Mouse (Mus musculus): ENCODE measurements at regions not wholly inside any gene's neighbourhood (a gene's known extent, or its start where the extent isn't known, plus 50 kb on each side); places are given as distances from the start of the nearest gene placed in this dataset.

GRCm38 (mm10) chr12:14930702-14931101, 778.8 kb upstream of the Fam84a start:
- DNase-seq (ENCODE audit: low spot score) (no peak), ATAC-seq (replicated peaks; ENCODE audit: low FRiP score, low read depth) (no peak)
- no peak overlapping the region for H3K4me2 ChIP-seq (ENCODE audit: low read length)
- no peaks in the 10 kb centered on the region for H3K27me3 ChIP-seq (ENCODE audit: insufficient read depth, low read length)
- no peaks in the 10 kb centered on the region for H3K9me3 ChIP-seq (replicated peaks; ENCODE audit: low read length)
- TF ChIP-seq CTCF (IDR thresholded peaks at IDR 0.05; ENCODE audit: low read depth): no peak
- H3K9ac ChIP-seq (ENCODE audit: low read depth, low read length): no peak overlapping the region
- H3K4me1 ChIP-seq (replicated peaks; ENCODE audit: insufficient read depth, low read length): no peaks in the 10 kb centered on the region
- 87% methylated on average over 2 of the region's 2 CpGs for WGBS
- no peak overlapping the region for H3K27ac ChIP-seq
- H3K4me3 ChIP-seq (replicated peaks; ENCODE audit: low read depth, low read length): no peak overlapping the region
- no peaks in the 10 kb centered on the region for H3K36me3 ChIP-seq (ENCODE audit: insufficient read depth, low read length)

GRCm38 (mm10) chr12:14927580-14927979, 775.7 kb upstream of the Fam84a start:
- ATAC-seq (replicated peaks; ENCODE audit: low FRiP score, low read depth): no peak
- DNase-seq (ENCODE audit: low spot score): no peak
- no peaks in the 10 kb centered on the region for H3K36me3 ChIP-seq (ENCODE audit: insufficient read depth, low read length)
- WGBS: 100% methylated on average over 1 of the region's 1 CpGs
- H3K27ac ChIP-seq: no peak overlapping the region
- no peaks in the 10 kb centered on the region for H3K27me3 ChIP-seq (ENCODE audit: insufficient read depth, low read length)
- no peak for TF ChIP-seq CTCF (IDR thresholded peaks at IDR 0.05; ENCODE audit: low read depth)
- no peak overlapping the region for H3K4me3 ChIP-seq (replicated peaks; ENCODE audit: low read depth, low read length)
- H3K4me2 ChIP-seq (ENCODE audit: low read length): no peak overlapping the region
- no peak overlapping the region for H3K9ac ChIP-seq (ENCODE audit: low read depth, low read length)
- no peaks in the 10 kb centered on the region for H3K9me3 ChIP-seq (replicated peaks; ENCODE audit: low read length)
- H3K4me1 ChIP-seq (replicated peaks; ENCODE audit: insufficient read depth, low read length): no peaks in the 10 kb centered on the region

DNA sequence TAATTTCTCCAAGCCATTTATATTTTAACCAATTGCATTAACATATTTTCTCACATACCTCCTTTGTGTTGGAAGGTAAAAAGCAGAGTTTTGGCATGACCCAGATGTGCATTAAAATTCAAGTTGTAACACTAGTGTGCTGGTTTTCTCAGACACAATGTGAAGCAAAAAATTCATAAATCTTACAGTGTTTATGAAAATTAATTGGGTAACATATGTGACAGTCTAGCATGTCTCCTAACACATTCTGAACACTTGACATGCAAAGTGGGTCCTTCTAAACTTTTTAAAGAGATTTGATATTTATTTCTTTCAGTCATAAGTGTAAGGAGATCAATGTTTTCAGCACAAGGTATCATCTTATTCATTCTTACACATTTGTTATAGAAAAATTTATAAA, 771.9 kb upstream of the Fam84a start:
- ATAC-seq (replicated peaks; ENCODE audit: low FRiP score, low read depth): no peak
- no peak for TF ChIP-seq CTCF (IDR thresholded peaks at IDR 0.05; ENCODE audit: low read depth)

GRCm38 (mm10) chr12:14911931-14912330, 760.1 kb upstream of the Fam84a start:
- no peak for DNase-seq (ENCODE audit: low spot score)
- Histone ChIP-seq H3K4me1 (replicated peaks; ENCODE audit: insufficient read depth, low read length) (no peaks in the 10 kb centered on the region), H3K9ac (ENCODE audit: low read depth, low read length) (no peak overlapping the region), H3K27ac (no peak overlapping the region), H3K4me2 (ENCODE audit: low read length) (no peak overlapping the region), H3K4me3 (replicated peaks; ENCODE audit: low read depth, low read length) (no peak overlapping the region), H3K36me3 (ENCODE audit: insufficient read depth, low read length) (no peaks in the 10 kb centered on the region), H3K27me3 (ENCODE audit: insufficient read depth, low read length) (no peaks in the 10 kb centered on the region), H3K9me3 (replicated peaks; ENCODE audit: low read length) (no peaks in the 10 kb centered on the region)
- 76% methylated on average over 4 of the region's 4 CpGs for WGBS
- no peak for TF ChIP-seq CTCF (IDR thresholded peaks at IDR 0.05; ENCODE audit: low read depth)
- no peak for ATAC-seq (replicated peaks; ENCODE audit: low FRiP score, low read depth)

More for the DNA sequence above, 771.9 kb upstream of the Fam84a start:
- Histone ChIP-seq H3K27me3 (ENCODE audit: insufficient read depth, low read length) (no peaks in the 10 kb centered on the region), H3K36me3 (ENCODE audit: insufficient read depth, low read length) (no peaks in the 10 kb centered on the region), H3K9ac (ENCODE audit: low read depth, low read length) (no peak overlapping the region), H3K9me3 (replicated peaks; ENCODE audit: low read length) (no peaks in the 10 kb centered on the region), H3K4me2 (ENCODE audit: low read length) (no peak overlapping the region), H3K4me1 (replicated peaks; ENCODE audit: insufficient read depth, low read length) (no peaks in the 10 kb centered on the region), H3K4me3 (replicated peaks; ENCODE audit: low read depth, low read length) (no peak overlapping the region), H3K27ac (no peak overlapping the region)
- DNase-seq (ENCODE audit: low spot score): no peak

- Histone ChIP-seq H3K36me3 (ENCODE audit: insufficient read depth, low read length) (no peaks in the 10 kb centered on the region), H3K4me1 (replicated peaks; ENCODE audit: insufficient read depth, low read length) (no peaks in the 10 kb centered on the region), H3K9ac (ENCODE audit: low read depth, low read length) (no peak overlapping the region), H3K4me2 (ENCODE audit: low read length) (no peak overlapping the region), H3K4me3 (replicated peaks; ENCODE audit: low read depth, low read length) (no peak overlapping the region), H3K9me3 (replicated peaks; ENCODE audit: low read length) (no peaks in the 10 kb centered on the region), H3K27ac (no peak overlapping the region), H3K27me3 (ENCODE audit: insufficient read depth, low read length) (no peaks in the 10 kb centered on the region)
- WGBS: 67% methylated on average over 4 of the region's 4 CpGs
- ATAC-seq (replicated peaks; ENCODE audit: low FRiP score, low read depth): no peak
- DNase-seq (ENCODE audit: low spot score): no peak
- no peak for TF ChIP-seq CTCF (IDR thresholded peaks at IDR 0.05; ENCODE audit: low read depth)
These were observed 731.3 kb upstream of the Fam84a start for GRCm38 (mm10) chr12:14883136-14883535.

DNA sequence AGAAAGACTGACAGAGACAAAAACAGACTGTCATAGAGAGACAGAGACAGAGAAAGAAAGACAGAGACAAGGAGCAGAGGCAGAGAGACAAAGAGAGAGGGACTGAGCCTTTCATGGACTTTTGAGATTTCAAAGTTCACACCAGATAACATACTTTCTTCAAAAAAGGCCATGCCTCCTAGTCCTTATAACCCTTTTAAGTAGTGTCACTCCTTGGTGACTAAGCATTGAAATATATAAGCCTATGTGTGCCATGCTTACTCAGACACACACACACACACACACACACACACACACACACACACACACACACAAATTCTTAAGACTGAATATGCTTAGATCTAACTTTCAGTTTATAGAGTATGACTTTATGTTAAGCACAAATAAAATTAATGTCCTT, 728.6 kb upstream of the Fam84a start:
- Histone ChIP-seq H3K4me1 (replicated peaks; ENCODE audit: insufficient read depth, low read length) (no peaks in the 10 kb centered on the region), H3K9me3 (replicated peaks; ENCODE audit: low read length) (no peaks in the 10 kb centered on the region), H3K4me2 (ENCODE audit: low read length) (no peak overlapping the region), H3K36me3 (ENCODE audit: insufficient read depth, low read length) (no peaks in the 10 kb centered on the region), H3K27me3 (ENCODE audit: insufficient read depth, low read length) (no peaks in the 10 kb centered on the region), H3K27ac (no peak overlapping the region), H3K4me3 (replicated peaks; ENCODE audit: low read depth, low read length) (no peak overlapping the region), H3K9ac (ENCODE audit: low read depth, low read length) (no peak overlapping the region)
- no peak for ATAC-seq (replicated peaks; ENCODE audit: low FRiP score, low read depth)
- no peak for TF ChIP-seq CTCF (IDR thresholded peaks at IDR 0.05; ENCODE audit: low read depth)
- no peak for DNase-seq (ENCODE audit: low spot score)

- Histone ChIP-seq H3K9ac (ENCODE audit: low read depth, low read length) (no peak overlapping the region), H3K4me2 (ENCODE audit: low read length) (no peak overlapping the region), H3K4me1 (replicated peaks; ENCODE audit: insufficient read depth, low read length) (no peaks in the 10 kb centered on the region), H3K27ac (no peak overlapping the region), H3K27me3 (ENCODE audit: insufficient read depth, low read length) (no peaks in the 10 kb centered on the region), H3K36me3 (ENCODE audit: insufficient read depth, low read length) (no peaks in the 10 kb centered on the region), H3K4me3 (replicated peaks; ENCODE audit: low read depth, low read length) (no peak overlapping the region), H3K9me3 (replicated peaks; ENCODE audit: low read length) (no peaks in the 10 kb centered on the region)
- TF ChIP-seq CTCF (IDR thresholded peaks at IDR 0.05; ENCODE audit: low read depth): no peak
- DNase-seq (ENCODE audit: low spot score) (no peak), ATAC-seq (replicated peaks; ENCODE audit: low FRiP score, low read depth) (no peak)
- 50% methylated on average over 3 of the region's 3 CpGs for WGBS
These were observed 723.4 kb upstream of the Fam84a start for GRCm38 (mm10) chr12:14875290-14875689.

Data from kidney, postnatal 0 days (tissue).